Mouse (Mus musculus): ENCODE data around the gene Ikzf1. TPM values are rescaled to one million over a fixed set of nuclear protein-coding genes. Genes with fewer than 3 reads are reported as not detected.

The Ikzf1 gene
- polyA plus RNA-seq, 1 experiment from 2014 or later = 12.5 TPM

DNA sequence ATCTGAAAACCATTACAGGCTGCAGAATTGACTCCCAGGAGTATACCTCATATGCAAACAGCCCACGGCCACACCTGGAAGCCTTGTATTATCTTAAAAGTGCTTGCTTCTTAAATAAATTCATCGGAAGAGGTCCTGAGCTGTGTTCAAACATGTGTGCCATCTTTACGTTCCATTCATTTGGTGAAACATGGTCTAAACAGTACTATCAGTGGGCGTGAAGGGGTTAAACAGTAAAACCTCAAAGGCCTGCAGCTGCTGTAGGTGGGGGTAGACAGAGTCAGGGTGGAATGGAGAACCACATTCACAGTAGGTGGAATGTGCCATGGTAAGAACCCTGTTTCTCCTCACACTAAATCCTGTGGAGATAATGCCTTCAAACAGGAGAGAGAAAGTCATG lies 24.2 kb upstream of the Ikzf1 start:
- no peak for ATAC-seq
- no peak overlapping the region for H3K9ac ChIP-seq (replicated peaks)
- TF ChIP-seq EP300 (IDR thresholded peaks at IDR 0.05; ENCODE audit: low read depth) (no peak), CTCF (IDR thresholded peaks at IDR 0.05; ENCODE audit: low read depth) (no peak)
- H3K4me3 ChIP-seq (ENCODE audit: low read depth, low read length) = no peak overlapping the region
- no peaks in the 10 kb centered on the region for H3K27me3 ChIP-seq (ENCODE audit: insufficient read depth, low read length)
- H3K4me2 ChIP-seq (ENCODE audit: low read depth, low read length) = no peak overlapping the region
- peaks cover 20% of the 10 kb centered on the region for H3K4me1 ChIP-seq (ENCODE audit: insufficient read depth)
- 71% methylated on average over 4 of the region's 4 CpGs for WGBS (ENCODE audit: insufficient replicate concordance)
- no peak for DNase-seq
- no peaks in the 10 kb centered on the region for H3K36me3 ChIP-seq (replicated peaks; ENCODE audit: insufficient read depth, low read length)
- H3K27ac ChIP-seq (ENCODE audit: low read depth) = no peak overlapping the region
- H3K9me3 ChIP-seq (ENCODE audit: low read length) = no peaks in the 10 kb centered on the region

- Histone ChIP-seq H3K9me3 (ENCODE audit: low read length) (no peaks in the 10 kb centered on the region), H3K27ac (ENCODE audit: low read depth) (peak overlapping the region; percentile 60), H3K4me1 (ENCODE audit: insufficient read depth) (no peaks in the 10 kb centered on the region), H3K4me2 (ENCODE audit: low read depth, low read length) (no peak overlapping the region), H3K36me3 (replicated peaks; ENCODE audit: insufficient read depth, low read length) (no peaks in the 10 kb centered on the region), H3K9ac (replicated peaks) (no peak overlapping the region), H3K4me3 (ENCODE audit: low read depth, low read length) (no peak overlapping the region), H3K27me3 (ENCODE audit: insufficient read depth, low read length) (no peaks in the 10 kb centered on the region)
- ATAC-seq (no peak), DNase-seq (no peak)
- no peak for TF ChIP-seq EP300 (IDR thresholded peaks at IDR 0.05; ENCODE audit: low read depth)
- TF ChIP-seq CTCF (IDR thresholded peaks at IDR 0.05; ENCODE audit: low read depth) = no peak
- WGBS (ENCODE audit: insufficient replicate concordance) = 58% methylated on average over 4 of the region's 4 CpGs
These were observed 17.4 kb upstream of the Ikzf1 start for GRCm38 (mm10) chr11:11667254-11667921.

- H3K9me3 ChIP-seq (ENCODE audit: low read length) = no peaks in the 10 kb centered on the region
- no peak overlapping the region; the same call in 1 of the 2 replicates for H3K4me2 ChIP-seq (ENCODE audit: low read depth, low read length)
- DNase-seq = no peak
- TF ChIP-seq CTCF (IDR thresholded peaks at IDR 0.05; ENCODE audit: low read depth) = no peak
- TF ChIP-seq EP300 (IDR thresholded peaks at IDR 0.05; ENCODE audit: low read depth) = no peak
- H3K4me1 ChIP-seq (ENCODE audit: insufficient read depth) = no peaks in the 10 kb centered on the region
- H3K27ac ChIP-seq (ENCODE audit: low read depth) = peak overlapping the region; percentile 60
- no peak overlapping the region for H3K9ac ChIP-seq (replicated peaks)
- no peaks in the 10 kb centered on the region for H3K36me3 ChIP-seq (replicated peaks; ENCODE audit: insufficient read depth, low read length)
- WGBS (ENCODE audit: insufficient replicate concordance) = 59% methylated on average over 3 of the region's 3 CpGs
- no peaks in the 10 kb centered on the region for H3K27me3 ChIP-seq (ENCODE audit: insufficient read depth, low read length)
- no peak for ATAC-seq
- H3K4me3 ChIP-seq (ENCODE audit: low read depth, low read length) = no peak overlapping the region
These were observed 16.9 kb upstream of the Ikzf1 start for GRCm38 (mm10) chr11:11667922-11668290.

GRCm38 (mm10) chr11:11672974-11673373 lies 11.8 kb upstream of the Ikzf1 start:
- H3K36me3 ChIP-seq (replicated peaks; ENCODE audit: insufficient read depth, low read length) = no peaks in the 10 kb centered on the region
- TF ChIP-seq CTCF (IDR thresholded peaks at IDR 0.05; ENCODE audit: low read depth) = no peak
- no peak for TF ChIP-seq EP300 (IDR thresholded peaks at IDR 0.05; ENCODE audit: low read depth)
- no peak overlapping the region for H3K27ac ChIP-seq (ENCODE audit: low read depth)
- DNase-seq (no peak), ATAC-seq (no peak)
- no peak overlapping the region for H3K4me2 ChIP-seq (ENCODE audit: low read depth, low read length)
- H3K4me3 ChIP-seq (ENCODE audit: low read depth, low read length) = no peak overlapping the region
- no peak overlapping the region for H3K9ac ChIP-seq (replicated peaks)
- whole genome bisulfite sequencing (ENCODE audit: insufficient replicate concordance) = 72% methylated on average over 4 of the region's 4 CpGs
- no peaks in the 10 kb centered on the region for H3K27me3 ChIP-seq (ENCODE audit: insufficient read depth, low read length)
- no peaks in the 10 kb centered on the region for H3K9me3 ChIP-seq (ENCODE audit: low read length)
- H3K4me1 ChIP-seq (ENCODE audit: insufficient read depth) = no peaks in the 10 kb centered on the region

DNA sequence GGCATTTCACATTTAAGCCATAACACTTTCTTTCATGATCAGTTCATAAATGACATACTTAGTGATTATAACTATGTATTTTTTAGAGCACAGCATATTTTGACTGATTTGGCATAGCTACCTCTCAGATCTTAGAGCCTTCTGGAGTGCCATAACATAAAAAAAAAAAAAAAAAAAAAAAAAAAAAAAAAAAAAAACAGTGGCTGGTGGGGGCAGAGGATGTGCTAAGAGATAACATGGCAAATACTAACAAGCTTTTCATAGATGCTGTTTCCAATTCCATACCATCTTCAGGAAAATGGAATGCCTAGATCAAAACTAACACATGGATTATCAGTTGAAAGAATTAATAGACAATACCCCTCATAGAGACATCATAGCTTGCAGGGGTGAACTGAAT lies 9.7 kb upstream of the Ikzf1 start:
- TF ChIP-seq CTCF (IDR thresholded peaks at IDR 0.05; ENCODE audit: low read depth) = no peak
- TF ChIP-seq EP300 (IDR thresholded peaks at IDR 0.05; ENCODE audit: low read depth) = no peak
- Histone ChIP-seq H3K4me2 (ENCODE audit: low read depth, low read length) (no peak overlapping the region), H3K27ac (ENCODE audit: low read depth) (no peak overlapping the region), H3K27me3 (ENCODE audit: insufficient read depth, low read length) (no peaks in the 10 kb centered on the region), H3K36me3 (replicated peaks; ENCODE audit: insufficient read depth, low read length) (no peaks in the 10 kb centered on the region), H3K9me3 (ENCODE audit: low read length) (no peaks in the 10 kb centered on the region), H3K9ac (replicated peaks) (no peak overlapping the region), H3K4me3 (ENCODE audit: low read depth, low read length) (no peak overlapping the region), H3K4me1 (ENCODE audit: insufficient read depth) (peaks cover 6% of the 10 kb centered on the region; the same call in 1 of the 2 replicates)
- ATAC-seq (no peak), DNase-seq (no peak)

- Histone ChIP-seq H3K27me3 (ENCODE audit: insufficient read depth, low read length) (no peaks in the 10 kb centered on the region), H3K4me1 (ENCODE audit: insufficient read depth) (peaks cover 6% of the 10 kb centered on the region; the same call in 1 of the 2 replicates), H3K4me2 (ENCODE audit: low read depth, low read length) (no peak overlapping the region), H3K27ac (ENCODE audit: low read depth) (no peak overlapping the region), H3K9ac (replicated peaks) (no peak overlapping the region), H3K4me3 (ENCODE audit: low read depth, low read length) (no peak overlapping the region), H3K36me3 (replicated peaks; ENCODE audit: insufficient read depth, low read length) (no peaks in the 10 kb centered on the region), H3K9me3 (ENCODE audit: low read length) (no peaks in the 10 kb centered on the region)
- TF ChIP-seq EP300 (IDR thresholded peaks at IDR 0.05; ENCODE audit: low read depth) (no peak), CTCF (IDR thresholded peaks at IDR 0.05; ENCODE audit: low read depth) (no peak)
- 74% methylated on average over 9 of the region's 9 CpGs for WGBS (ENCODE audit: insufficient replicate concordance)
- DNase-seq = no peak
- no peak for ATAC-seq
These were observed 8.6 kb upstream of the Ikzf1 start for GRCm38 (mm10) chr11:11676068-11676741.
